Mouse (Mus musculus) induced T-regulatory cell, adult 2 months (primary cell): ENCODE data around the gene Csnk1e.
A peak's percentile ranks its signal among the peaks of the same experiment; 100 is the strongest.

Experiments used
- DNase-seq: peaks from one replicate; pipeline ENCODE4 v3.0.0-alpha.2; 2012; ENCODE audit warnings: low read depth

Gene Csnk1e

DNA sequence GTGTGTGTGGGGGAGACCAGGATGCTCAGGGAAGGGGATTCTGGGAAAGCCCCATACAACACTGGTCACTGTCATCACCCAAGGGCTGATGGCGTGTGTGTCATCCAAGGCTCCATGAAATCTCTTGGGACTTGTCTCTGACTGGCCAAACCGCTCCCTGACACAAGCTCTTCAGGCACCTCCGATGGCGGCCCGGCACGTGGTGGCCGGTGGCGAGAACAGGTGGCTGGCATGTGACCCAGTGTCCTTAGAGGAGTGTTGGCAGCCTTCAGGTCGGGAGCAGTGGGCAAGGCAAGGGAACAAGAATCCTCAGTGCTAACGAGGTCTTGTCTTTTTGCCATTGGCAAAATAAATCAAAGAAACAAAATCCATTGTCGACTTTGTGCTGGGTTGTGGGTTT is 36.7 kb downstream of the Csnk1e start:
- no peak for DNase-seq

DNA sequence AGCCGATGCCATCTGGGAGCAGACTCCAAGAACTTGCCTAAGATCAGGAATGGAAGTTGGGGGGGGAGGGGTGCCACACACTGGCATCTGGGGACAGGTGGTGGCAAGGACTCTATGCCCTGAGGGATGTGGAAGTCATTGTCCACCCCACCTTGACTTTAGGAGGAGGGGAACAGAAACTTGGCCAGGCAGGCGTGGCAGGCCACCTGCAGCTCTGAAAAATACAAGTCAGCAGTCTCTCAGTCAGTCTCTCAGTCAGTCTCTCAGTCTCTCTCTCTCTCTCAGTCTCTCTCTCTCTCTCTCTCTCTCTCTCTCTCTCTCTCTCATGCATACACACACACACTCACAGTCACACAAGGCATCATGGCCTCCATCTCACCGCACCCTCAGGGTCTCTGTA is 37.1 kb downstream of the Csnk1e start:
- DNase-seq = no peak

DNA sequence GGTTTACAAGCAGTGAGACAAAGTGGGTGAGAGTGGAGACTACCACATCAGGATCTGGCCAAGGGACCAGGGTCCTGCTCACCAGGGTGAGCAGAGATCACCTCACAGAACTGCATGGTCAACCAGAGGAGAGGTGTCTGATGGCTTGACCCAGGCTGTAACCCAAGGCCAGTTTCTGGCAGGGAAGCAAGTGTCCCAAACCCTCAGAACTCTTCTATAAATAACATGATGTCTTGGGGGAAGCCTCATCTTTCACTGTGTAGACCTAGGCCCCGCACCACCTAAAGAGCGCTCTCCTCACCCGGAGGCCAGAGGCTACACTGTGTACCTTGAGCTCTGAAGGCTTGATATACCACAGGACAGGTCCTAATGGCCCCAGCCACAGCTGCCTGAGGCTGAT is 38.0 kb downstream of the Csnk1e start:
- no peak for DNase-seq

DNA sequence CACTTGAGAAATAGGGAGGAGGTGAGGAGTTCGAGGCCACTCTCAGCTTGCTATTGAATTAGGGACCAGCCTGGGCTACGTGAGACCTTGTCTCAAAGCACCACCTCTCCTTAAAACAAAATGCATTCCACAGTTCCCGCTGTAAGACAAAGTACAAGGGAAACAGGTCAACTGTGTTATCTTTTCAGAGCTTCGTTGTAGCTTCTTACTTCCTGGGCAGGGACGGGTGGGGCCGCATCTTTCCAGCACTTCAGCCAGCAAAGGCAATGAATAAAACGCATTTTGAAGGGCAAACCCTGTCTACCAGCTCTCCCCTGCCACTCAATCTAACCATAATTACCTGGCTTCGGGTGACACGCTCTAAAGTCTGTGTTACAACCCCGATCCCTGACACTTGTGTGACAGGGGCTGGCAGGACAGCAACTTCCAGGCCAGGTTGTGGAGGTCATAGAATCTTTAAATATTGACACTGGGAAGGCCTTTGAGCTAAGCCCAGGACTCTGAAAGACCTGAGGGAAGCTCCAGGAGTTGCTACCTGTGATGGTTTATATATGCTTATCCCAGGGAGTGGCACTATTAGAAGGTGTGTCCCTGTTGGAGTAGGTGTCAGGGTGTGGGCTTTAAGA is 38.8 kb downstream of the Csnk1e start:
- no peak for DNase-seq

DNA sequence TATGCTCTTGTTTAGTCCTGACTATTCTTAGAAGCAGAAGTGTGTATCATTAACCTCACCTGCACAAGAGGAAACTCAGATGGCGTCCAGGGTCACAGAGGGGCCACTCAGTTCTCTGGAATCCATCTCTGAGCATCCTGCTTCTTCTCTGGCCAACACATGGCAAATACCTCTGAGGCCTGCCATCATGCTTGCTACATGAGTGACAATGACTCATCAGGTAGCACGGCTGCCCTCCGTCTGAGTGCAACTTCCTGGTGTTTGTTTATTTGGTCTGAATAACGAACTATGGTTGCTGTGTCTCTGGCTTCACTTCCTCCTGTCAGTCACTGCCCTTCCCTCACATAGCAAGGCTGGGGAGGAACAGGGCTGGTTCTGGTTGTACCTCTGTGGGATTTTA is 40.9 kb downstream of the Csnk1e start:
- peak; percentile 71 for DNase-seq

DNA sequence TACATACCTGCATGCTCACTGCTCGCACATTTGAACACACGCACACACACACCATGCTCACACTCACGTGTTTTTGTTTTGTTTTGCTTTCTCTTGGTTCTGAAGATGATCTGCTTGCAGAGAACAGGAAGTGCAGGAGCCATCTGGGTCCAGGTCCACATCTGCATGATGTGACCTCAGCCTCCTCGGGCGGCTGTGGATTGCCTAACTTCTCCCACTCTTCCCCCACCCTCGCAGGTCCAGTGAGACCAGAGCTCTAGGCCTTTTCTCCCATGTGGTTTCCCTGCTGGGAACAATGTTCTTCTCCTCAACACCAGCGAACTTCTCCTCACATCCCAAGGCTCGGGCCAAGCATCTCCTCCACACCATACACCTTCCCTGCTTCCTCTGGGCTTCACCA is 41.6 kb downstream of the Csnk1e start:
- peak; percentile 43 for DNase-seq

DNA sequence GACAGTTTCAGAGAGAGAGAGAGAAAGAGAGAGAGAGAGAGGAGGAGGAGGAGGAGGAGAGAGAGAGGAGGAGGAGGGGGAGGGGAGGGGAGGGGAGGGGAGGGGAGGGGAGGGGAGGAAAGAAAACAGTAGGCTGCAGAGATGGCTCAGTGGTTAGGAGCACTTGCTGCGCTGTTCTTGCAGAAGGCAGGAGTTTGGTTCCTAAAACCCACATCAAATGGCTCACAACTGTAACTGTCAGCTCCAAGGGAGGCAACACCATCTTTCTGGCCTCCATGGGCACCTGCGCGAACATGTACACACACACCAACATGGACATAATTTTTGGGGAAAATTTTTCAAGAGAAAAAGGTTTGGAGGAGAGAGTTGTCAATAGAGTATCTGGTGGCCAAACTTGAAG is 42.2 kb downstream of the Csnk1e start:
- no peak for DNase-seq

DNA sequence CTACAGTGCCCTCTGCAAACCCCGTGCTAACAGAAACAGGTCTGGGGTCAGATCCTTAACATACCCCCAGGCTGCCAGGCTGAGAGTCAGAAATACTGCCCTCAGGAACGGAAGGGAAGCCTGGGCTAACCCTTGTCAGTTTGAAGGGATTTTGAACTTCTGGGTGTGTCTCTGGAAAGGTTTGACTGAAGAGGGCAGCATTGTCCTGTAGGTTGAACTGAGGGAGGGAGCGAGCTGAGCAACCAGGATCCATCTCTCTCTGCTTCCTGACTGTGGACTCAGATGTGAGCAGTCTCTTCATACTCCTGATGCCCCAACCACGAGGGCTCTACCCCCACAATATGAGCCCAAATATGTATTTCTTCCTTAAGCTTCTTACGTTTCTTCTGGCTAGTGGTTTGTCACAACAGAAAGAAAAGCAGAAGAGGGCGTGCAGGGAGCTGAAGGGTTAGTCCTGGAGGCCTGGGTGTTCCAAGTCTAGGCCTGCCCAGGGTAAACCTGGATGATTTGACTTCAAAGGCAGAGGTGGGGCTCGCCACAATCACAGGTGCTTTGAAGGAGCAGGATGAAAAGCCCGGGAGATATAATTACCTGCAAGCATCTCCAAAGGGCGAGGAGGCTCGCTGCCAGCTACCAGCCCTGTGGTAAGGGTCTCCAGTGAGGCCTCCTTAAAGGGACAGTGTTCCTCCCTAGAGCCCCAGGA is 43.9 kb downstream of the Csnk1e start:
- peak; percentile 44 for DNase-seq

DNA sequence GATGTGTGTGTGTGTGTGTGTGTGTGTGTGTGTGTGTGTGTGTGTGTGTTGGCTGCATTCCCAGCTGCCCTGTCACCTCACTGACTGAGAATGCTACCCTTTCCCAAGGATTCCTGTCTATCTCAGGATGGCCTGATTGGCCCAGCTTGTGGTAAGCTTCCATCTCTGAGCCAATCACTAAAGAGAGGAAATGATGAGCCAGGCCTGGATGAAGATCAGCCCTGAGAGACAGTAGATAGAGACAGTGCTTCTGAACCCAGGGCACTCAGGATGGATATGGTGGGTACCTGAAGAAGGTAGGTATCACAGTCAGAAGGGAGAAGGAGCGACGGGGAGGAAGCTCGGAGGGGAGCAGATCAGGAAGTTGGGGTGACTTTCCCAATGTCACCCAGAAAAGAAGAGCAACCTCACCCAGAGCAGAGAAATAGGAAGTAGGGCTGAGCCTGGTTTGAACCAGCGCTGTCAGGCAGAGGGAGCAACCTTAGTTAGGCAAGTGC is 46.2 kb downstream of the Csnk1e start:
- no peak for DNase-seq

DNA sequence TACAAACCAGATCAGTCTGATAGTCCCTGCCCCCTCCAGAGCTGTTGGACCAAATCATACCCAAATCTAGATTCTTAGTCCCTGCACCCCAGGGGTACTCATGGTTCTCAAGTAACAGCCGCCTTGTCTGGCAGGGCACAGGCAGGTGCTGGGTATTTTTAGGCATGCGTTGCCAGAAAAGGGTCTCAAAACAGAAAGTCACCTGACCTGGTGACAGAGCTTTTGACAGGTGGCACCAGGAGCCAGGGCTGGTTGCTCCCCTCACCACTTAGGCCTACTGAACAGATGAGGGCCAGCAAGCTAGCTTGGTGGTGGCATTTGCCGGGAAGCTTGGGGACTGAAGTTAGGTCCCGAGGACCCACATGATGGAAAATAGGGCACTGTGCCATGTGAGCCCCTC is 48.8 kb downstream of the Csnk1e start:
- DNase-seq = no peak

DNA sequence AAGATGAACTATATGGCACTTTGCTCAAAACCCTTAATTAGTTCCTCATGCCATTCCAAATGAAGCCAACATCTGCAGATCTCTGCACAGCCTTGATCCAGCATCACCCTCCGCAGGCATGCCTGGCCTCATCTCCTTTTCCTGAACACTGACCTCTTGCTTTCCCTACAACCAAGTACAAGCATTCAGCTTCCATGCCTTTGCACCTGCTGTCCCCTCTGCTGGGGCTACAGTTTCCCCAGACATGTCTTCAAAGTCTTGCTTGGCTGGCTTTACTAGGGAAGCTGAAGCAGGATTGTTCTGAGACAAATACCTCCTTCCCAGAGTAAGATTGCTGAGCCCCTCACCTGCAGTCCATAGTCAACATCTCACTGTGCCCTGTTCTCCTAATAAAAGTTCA is 51.1 kb downstream of the Csnk1e start:
- DNase-seq = no peak

DNA sequence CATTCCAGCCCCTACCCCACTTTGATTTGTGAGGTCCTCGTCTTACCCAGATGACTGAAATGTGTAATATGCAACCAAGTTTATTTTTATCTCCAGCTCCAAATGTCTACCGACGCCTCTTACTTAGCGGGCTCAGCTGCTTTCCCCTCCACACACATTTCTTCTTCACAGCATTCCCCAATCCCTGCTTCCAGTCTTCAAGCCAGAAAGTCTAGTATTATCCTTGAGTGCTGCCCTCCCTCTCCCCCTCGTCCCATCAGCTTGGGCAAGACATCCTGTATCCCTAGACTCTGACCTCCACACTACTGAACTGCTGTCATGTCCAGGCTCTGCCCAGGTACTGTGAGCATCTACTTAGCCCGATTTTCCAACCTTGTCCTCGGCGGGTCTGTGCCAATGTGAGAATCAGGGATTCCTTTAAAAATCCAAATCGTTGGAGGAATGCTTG is 51.6 kb downstream of the Csnk1e start:
- DNase-seq = no peak

DNA sequence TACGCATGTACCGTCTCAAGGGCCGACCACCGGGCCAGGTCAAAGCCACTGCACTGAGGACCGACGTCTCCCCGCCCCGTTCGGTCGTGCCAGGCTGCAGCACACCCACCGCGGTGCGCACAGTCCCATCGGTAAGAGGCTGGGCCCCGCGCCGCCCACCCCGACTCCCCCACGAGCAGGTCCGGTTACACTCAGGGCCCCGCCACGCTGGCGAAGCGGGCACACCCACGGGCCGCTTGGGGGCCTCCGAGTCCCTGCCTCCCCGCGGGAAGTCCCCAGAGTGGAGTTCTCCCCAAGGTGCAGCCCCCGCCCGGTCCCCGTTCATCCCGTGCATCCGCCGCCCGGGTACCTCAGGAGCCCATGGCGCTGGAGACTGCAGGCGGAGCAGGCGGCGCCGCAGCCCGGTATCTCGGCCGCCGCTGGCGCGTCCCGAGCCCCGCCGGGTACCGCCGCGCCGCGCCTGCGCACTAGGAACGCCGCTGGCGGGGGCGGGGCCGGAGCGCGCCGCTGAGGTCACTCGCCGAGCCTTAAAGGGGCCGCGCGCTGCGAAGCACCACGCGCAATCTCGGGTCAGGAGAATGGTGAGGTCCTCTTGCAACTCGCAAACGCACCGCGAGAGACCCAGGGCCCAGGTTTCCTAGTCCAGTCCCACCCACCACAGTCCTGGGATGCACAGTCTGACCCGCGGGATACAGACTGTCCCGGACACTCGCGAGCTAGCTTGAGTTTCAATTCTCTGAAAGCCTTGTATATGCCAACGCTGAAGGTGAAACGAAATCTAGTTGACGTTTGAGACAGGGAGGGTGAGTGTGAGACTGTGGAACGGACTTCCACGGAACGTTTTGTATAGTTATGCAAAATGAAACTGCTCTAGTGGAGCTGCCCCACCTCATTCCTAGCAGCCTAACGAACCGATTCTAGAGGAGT is 52.3 kb downstream of the Csnk1e start, which contains the start of gene Tmem184b:
Gene Tmem184b, minus strand, starts transcription at position 734 of the 927 bp plus-strand sequence.
- peak; percentile 91 for DNase-seq

DNA sequence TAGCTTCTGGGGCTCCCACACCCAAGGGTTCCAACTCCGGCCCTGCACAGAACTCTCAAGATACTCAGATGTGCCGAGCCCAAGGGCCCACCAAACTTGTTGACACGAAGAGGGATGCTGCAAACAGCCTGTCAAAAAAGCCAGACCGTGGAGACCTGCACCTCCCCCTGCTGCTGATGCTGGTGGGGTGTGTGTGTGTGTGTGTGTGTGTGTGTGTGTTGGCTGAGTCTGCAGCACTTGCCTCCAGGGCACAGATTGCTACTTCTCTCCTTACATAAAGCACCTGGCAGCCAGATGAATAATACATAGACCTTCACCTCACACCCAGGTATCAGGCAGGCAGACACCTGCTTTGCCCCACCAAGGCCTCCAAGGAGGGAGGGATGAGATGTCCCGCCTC is 53.2 kb downstream of the Csnk1e start:
- DNase-seq = peak; percentile 45

DNA sequence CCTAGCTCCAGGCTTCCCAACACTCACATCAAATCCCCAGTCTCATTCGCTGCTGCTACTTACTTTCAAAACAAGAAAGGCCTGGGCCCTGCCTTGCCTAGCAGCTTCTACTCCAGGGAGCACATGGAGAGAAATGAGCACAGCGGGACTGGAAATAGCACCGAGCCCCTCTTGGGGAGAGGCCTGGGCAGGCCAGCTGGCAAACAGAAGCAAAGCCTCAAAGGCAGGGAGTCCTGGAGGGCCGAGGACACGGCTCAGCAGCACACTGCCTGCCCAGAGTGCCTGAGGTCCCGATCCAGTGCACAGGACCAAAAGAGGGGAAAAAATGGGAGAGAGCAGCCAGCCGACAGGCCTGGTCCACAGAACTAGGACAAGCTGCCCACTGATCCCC is 54.4 kb downstream of the Csnk1e start:
- DNase-seq = no peak

DNA sequence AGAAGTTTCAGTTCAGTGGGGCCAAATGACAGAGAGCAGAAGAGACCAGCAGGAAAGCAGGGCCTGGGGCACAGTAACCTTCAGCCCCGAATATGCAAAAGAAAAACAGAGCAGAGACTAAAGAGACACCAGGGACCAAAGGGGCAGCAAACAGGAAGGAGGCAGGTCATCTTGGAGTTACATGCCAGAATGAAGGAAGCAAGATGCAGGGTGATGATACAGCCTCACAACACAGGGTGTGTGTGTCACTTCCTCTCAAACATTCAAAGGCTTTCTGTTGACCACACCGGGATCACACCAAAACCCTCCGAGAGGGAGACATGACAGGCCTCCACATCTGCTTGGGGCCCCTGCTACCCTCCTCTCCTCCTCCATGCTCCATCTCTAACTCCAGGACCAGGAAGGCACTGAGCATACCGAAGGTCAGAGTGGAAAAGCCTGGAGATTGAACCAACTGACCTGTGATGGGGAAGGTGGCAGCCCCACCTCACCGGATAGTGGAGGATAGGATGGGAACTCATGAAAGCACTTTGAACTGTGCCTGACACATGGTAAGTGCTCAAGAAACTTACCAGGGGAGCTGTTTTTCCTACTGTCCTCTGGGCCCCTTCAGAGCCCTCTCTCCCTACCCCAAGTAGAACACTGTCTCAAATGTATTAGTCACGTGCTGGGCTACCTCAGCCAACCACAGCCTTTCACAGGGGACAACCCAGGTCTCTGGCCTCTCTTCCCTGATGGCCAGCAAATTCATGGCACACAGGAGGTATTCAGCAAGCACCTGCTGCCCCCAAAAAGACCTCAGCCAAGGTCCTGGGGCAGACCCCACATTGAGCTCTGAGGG is 55.0 kb downstream of the Csnk1e start:
- DNase-seq = no peak

DNA sequence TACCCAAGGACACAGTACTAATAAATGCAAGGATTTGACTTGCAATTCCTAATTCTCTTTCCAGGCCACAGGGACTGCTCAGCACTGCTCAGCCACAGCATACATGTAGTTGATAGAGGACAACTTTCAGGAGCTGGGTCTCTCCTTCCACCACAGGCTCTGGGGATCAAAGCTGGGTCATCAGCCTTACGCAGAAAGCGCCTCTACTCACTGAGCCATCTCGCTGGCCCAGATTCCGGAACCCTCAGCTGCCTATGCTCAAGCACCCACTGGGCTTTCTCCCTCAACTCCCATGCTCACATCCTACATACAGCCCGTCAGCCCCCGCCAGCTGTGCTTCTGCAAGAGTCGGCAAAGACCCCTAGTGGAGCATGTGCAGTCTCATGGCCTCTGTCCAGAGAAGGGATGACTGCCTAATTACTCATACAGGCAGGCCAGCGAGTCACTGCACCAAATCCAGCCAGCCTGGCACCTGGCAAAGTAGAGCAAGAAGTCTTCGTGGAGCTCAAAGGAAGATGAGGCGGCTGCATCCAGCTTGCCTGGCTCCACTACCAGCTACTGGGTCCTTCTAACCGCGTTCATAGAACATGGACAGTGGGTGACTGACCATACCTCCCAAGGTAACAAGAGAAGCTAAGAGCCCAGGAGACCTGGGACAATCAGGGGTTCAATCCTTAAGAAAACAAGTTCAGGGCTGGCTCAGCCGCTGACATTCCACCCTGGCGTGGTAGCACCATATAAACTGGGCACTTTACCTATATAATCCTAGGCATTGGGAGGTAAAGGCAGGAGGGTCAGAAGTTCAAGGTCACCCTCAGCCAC is 55.9 kb downstream of the Csnk1e start:
- DNase-seq = no peak

DNA sequence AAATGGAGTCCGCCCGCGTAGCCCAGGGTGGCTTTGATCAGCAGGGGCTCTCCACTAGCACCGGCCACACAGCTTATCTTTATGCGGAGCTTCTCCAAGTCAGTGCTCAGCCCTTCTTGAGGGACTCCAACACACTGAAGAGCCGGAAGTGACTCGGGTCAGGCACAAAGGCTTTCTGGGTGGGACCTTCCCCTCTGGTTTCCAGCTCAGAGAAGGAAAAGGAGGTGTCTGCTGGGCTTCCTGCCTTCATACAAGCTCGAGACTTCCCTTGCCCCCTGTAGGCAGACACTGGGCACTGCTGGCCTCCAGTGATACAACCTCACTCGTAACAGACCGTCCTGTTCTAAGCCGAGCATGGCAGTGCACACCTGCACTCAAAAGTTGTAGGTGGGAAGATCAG is 58.6 kb downstream of the Csnk1e start:
- DNase-seq = peak; percentile 81

DNA sequence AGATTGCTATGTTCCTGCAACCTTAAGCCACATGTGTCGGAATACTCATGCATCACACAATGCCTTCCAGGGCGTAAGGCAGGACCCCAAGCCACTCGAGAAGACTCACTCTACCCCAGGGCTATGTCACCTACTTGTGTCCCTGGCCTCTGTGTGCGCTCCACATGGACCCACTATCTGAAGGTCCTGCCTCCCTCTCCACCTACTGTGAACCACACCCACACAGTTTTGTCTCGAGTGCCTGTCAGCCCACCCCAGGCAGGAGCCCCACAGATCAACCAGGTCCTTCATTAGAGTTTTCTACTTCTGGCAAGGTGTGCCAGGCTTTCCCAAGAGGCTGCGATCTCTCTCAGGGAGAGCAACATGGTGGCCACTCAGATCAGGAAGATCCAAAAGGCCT is 60.1 kb downstream of the Csnk1e start:
- no peak for DNase-seq

DNA sequence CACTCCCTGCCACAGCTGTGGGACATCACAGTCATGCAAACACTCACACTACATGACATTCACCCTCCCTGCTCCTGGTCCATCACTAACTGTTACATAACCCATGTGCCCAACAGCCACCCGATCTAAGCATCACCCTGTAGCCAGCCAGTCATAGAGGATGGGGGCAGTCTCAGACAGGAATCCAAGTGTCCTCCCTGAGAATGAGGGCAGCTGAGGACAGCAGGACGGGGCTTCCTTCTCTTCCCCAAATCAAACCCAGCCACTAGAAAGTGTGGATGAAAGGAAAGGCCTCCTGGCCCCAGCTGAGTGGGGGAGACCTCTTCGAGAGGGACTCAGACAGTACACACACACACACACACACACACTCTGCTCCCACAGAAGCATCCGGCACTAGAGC is 60.5 kb downstream of the Csnk1e start:
- DNase-seq = no peak

DNA sequence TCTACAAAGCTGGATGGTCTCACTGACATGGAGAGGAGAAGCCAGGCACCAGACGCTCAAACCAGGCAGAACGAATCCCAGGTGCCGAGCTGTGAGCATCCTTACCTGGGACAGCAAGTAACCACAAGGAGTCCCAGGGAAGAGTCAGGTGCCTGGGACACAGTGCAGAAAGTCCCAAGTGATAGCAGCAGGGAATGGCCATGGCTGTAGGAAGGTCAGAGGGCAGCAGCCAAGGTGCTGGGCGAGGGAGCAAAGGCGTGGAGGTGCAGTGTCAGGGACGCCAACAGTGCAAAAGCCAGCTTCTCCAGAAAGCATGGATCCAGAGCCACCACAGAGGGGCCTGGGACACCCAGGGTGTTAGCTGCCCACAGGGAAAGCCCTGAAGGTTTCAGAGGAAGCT is 62.3 kb downstream of the Csnk1e start:
- DNase-seq = no peak
